Mouse (Mus musculus) intestine, postnatal 0 days (tissue): ENCODE data around the gene Fosl1. TPM values are rescaled to one million over a fixed set of nuclear protein-coding genes. Genes with fewer than 3 reads are reported as not detected.
"Not testable (repeated sequence)": the region's sequence is repeated elsewhere in the genome, so short reads cannot be mapped to it uniquely, and the experiment has no call there.

Experiments used
- ATAC-seq: fragments of 200-750 bp; cut with Nextera tagmentation; 2 replicates; pipeline ENCODE4 v1.8.0; 2017; ENCODE audit warnings: mild to moderate bottlenecking, moderate TSS enrichment, moderate library complexity
- H3K27ac ChIP-seq: fragments of 300-500 bp; sonication (generic); 2 replicates; pipeline ENCODE4 v1.5.1; 2014; ENCODE audit warnings: mild to moderate bottlenecking, low read depth, low read length, moderate library complexity
- H3K27me3 ChIP-seq: fragments of 300-500 bp; sonication (generic); replicated peaks from 2 replicates; pipeline ENCODE4 v1.6.1; 2014; ENCODE audit warnings: low read length, mixed read lengths; ENCODE audit not compliant: control insufficient read depth, insufficient read depth
- H3K36me3 ChIP-seq: fragments of 300-500 bp; sonication (generic); 2 replicates; pipeline ENCODE4 v1.6.1; 2014; ENCODE audit warnings: mild to moderate bottlenecking, moderate library complexity; ENCODE audit not compliant: control insufficient read depth, insufficient read depth
- H3K4me1 ChIP-seq: fragments of 300-500 bp; sonication (generic); replicated peaks from 2 replicates; pipeline ENCODE4 v1.6.1; 2014; ENCODE audit warnings: antibody characterized with exemption, low read length, mixed read lengths; ENCODE audit not compliant: control insufficient read depth, insufficient read depth
- H3K4me2 ChIP-seq: fragments of 300-500 bp; sonication (generic); replicated peaks from 2 replicates; pipeline ENCODE4 v1.6.1; 2014; ENCODE audit warnings: low read depth, mild to moderate bottlenecking, moderate library complexity
- H3K4me3 ChIP-seq: fragments of 300-500 bp; sonication (generic); 2 replicates; pipeline ENCODE4 v1.5.1; 2014; ENCODE audit warnings: low read depth, low read length
- H3K9ac ChIP-seq: fragments of 300-500 bp; sonication (generic); 2 replicates; pipeline ENCODE4 v1.6.1; 2014; ENCODE audit warnings: mild to moderate bottlenecking, low read depth, low read length
- H3K9me3 ChIP-seq: fragments of 300-500 bp; sonication (generic); 2 replicates; pipeline ENCODE4 v1.6.1; 2016; ENCODE audit warnings: mixed run types; ENCODE audit not compliant: control insufficient read depth
- CTCF ChIP-seq: sonication (generic); IDR thresholded peaks from 2 replicates; pipeline ENCODE4 v1.5.1; 2016; ENCODE audit warnings: low read depth, mild to moderate bottlenecking, control low read depth, antibody characterized with exemption, moderate library complexity
- WGBS: fragments of 180-500 bp; shearing (Covaris S2); extraction: QIAGEN DNeasy Blood & Tissue Kit; methylation state at CpG from one replicate; pipeline ENCODE4 v1.1.7; 2014; 5-methylcytosine and 5-hydroxymethylcytosine counted together
- polyA plus RNA-seq: library from polyadenylated mRNA; unstranded; fragments of >200 nt; fragmentation: Nextera tagmentation; extraction: Ambion mirVana; gene quantifications from 2 replicates; pipeline ENCODE4 v1.2.1, GENCODE M21; 2015

Fosl1 gene
- polyA plus RNA-seq, 1 experiment from 2014 or later, result not detected

DNA sequence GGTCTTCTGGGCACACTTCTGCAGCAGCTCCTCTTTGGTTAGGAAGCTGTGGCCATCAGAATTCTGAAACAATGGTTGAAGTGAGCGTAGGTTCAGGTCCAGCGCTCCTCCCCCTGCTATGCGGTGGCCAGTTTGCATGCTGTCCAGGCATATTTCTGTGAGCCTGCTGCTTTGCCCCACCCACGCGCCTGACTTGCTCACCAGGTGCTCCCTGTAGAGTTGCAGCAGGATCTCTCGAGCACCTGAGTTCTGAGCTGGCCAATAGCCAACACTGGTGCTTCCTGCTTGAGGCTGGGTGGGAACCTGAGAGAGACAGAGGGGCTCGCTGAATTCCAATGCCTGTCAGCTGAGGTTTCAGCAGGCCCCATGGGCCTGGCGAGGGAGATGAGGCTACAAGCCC is 38.9 kb downstream of the Fosl1 start:
- Histone ChIP-seq H3K4me1 (no peaks in the 10 kb centered on the region), H3K27ac (no peak overlapping the region), H3K4me2 (no peak overlapping the region), H3K36me3 (peaks cover 43% of the 10 kb centered on the region), H3K9me3 (no peaks in the 10 kb centered on the region), H3K9ac (no peak overlapping the region), H3K27me3 (no peaks in the 10 kb centered on the region), H3K4me3 (no peak overlapping the region)
- WGBS, result 78% methylated on average over 8 of the region's 8 CpGs
- TF ChIP-seq CTCF, result no peak
- ATAC-seq, result no peak

DNA sequence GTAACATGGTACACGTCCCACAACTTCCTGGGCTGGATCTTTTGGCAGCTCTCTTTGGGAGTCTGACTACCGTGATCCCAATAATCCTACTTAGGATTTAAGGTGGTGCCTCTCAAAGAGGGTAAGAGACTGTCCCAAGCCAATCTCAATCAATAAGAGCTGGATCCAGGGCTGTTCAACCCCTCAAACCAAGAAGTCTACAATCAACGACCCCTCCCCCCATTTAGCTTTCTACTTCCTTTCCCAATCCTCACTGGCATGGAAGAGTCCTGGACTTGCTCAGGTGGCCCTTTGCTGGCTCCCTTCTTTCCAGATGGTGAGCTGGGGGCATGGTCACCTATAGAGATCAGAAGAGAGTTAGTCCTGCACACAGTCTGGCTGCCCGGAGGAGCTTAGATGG is 39.4 kb downstream of the Fosl1 start:
- Histone ChIP-seq H3K4me1 (no peaks in the 10 kb centered on the region), H3K4me2 (no peak overlapping the region), H3K9me3 (no peaks in the 10 kb centered on the region), H3K9ac (no peak overlapping the region), H3K27ac (no peak overlapping the region), H3K4me3 (no peak overlapping the region), H3K36me3 (peaks cover 43% of the 10 kb centered on the region), H3K27me3 (no peaks in the 10 kb centered on the region)
- TF ChIP-seq CTCF, result no peak
- no peak for ATAC-seq
- 79% methylated on average over 4 of the region's 4 CpGs for whole genome bisulfite sequencing

DNA sequence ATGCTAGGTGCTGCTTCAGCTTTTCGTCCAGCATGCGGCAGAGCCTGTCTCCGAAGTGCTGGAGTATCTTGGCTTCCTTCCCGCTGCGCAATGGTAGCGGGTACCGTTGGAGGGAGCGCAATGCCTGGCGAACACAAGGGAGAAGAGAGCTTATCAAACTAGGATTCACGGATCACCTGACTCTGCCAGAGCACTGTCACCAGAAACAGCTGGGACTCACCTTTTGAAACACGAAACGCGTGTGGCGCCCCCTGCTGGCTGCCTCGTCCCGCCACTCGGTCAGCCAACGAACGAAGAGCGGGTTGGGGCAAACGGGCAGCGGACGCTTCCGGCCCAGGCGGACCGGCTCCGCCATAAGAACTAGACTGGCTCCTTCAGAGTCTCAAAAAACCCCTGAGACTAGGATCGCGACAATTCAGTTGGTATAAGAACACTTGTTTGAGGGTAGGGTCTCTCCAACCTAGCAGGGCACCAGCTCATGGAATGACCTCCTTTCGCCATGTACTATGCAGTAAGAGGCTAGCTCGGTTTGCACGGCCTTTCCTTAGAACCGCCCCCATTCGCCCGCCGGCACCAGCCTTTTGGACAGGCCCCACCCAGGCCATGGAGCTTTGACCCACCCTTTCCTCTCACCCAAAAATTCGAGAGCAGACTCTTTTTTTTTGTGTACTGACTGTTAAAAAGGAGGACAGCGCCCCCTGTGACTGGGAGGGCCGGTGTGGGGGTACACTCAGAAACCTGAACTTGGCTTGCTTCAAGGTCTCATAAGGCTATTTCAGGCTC is 40.6 kb downstream of the Fosl1 start, which contains the start of gene Mus81:
Gene Mus81, minus strand, starts transcription at position 635 of the 783 bp plus-strand sequence.
- TF ChIP-seq CTCF, result peak; percentile 96
- peak; percentile 53 for ATAC-seq
- Histone ChIP-seq H3K9me3 (no peaks in the 10 kb centered on the region), H3K4me1 (0 out of 2 replicates have a peak, but pooled peaks cover 2% of the 10 kb centered on the region), H3K4me3 (peak within 1 kb of the TSS; percentile 44), H3K27ac (peak within 1 kb of the TSS; percentile 89), H3K27me3 (no peaks in the 10 kb centered on the region), H3K9ac (peak within 1 kb of the TSS; percentile 26; the same call in 1 of the 2 replicates), H3K36me3 (peaks cover 41% of the 10 kb centered on the region), H3K4me2 (peak within 1 kb of the TSS; percentile 80)
- WGBS, result under 1% methylated on average over 39 of the region's 39 CpGs

DNA sequence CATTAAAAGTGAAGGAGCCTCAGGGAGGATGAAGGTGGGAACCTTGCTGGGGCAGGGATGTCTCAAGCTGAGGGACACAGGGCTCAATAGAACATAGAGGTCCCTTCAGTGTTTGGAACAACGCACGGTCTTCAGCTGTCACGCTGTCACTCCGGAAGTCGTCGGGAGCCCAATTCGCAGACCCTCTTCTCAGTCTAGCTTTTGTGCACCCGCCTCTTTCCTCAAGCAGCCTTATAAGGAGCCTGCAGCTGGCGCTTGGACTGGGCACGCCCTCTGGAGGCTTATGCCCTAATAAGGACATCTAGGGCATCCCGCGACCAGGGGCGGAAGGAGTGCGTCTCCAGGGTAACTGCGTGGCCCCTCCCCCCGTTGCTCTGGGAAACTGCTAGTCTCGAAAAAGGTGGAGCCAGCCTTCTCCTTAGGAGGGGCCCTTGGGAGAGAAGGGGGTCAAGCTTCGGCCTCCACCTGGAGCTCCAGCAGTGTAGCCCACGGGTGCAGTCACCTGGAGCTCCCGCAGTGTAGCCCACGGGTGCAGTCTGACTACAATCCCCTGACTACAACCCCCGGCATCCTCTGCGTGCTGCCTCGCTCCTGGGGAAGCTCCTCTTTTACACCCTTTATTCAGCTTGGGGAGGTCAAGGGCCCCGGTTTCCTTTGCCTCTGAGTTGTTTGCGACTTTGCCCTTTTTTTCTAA is 41.7 kb downstream of the Fosl1 start:
- peak; percentile 43 for TF ChIP-seq CTCF
- Histone ChIP-seq H3K27ac (peak overlapping the region; percentile 89), H3K4me3 (peak overlapping the region; percentile 44), H3K9ac (no peak overlapping the region), H3K9me3 (no peaks in the 10 kb centered on the region), H3K27me3 (no peaks in the 10 kb centered on the region), H3K36me3 (peaks cover 39% of the 10 kb centered on the region), H3K4me2 (peak overlapping the region; percentile 80), H3K4me1 (0 out of 2 replicates have a peak, but pooled peaks cover 2% of the 10 kb centered on the region)
- peak; percentile 69 for ATAC-seq
- WGBS, result under 1% methylated on average over 26 of the region's 26 CpGs

DNA sequence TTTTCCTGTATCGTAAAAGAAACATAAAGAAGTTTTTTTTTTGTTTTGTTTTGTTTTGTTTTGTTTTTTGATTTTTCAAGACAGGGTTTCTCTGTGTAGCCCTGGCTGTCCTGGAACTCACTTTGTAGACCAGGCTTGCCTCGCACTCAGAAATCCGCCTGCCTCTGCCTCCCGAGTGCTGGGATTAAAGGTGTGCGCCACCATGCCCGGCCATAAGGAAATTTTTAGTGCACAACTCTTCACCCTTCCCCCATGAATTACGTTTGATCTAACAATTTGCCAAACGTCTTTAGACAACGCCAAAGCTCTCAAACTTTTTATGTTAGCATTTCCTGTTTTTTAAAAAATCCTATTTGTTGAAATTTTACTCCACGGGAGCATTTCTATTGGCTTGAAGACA is 42.4 kb downstream of the Fosl1 start:
- H3K4me3 ChIP-seq, result peak overlapping the region; percentile 93
- not testable (repeated sequence) for ATAC-seq

DNA sequence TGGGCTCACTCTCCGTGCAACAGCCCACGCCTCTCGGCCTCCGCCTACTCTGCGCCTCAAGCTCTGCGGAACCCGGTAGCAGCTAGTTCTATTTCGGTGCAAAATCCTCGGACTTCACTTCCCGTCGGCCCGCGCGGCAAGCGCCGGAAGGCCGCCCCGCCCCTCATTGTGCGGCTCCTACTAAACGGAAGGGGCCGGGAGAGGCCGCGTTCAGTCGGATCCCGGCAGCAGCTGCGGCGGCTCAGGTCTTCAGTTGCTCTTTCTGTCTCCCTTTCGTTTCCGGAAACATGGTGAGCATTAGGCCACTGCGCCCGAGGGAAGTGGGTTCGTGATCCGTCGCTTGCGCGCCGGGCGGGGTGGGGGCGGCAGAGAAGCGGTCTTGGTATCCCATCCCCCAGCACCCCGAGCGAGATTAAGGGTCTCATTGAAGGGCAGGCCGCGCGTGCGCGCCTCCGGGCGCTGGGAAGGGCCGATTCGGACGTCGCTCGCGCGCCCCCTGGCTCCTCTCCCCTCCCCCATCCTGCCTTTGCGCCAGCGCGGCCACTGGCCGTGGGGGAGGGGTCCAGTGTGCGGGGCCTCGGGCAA is 43.1 kb downstream of the Fosl1 start, which contains the start of gene Cfl1:
Gene Cfl1, plus strand, starts transcription at position 143 of the 585 bp plus-strand sequence.
- H3K4me1 ChIP-seq, result 0 out of 2 replicates have a peak, but pooled peaks cover 2% of the 10 kb centered on the region
- H3K27me3 ChIP-seq, result no peaks in the 10 kb centered on the region
- H3K27ac ChIP-seq, result peak within 1 kb of the TSS; percentile 97
- peak; percentile 51 for ATAC-seq
- peak within 1 kb of the TSS; percentile 87 for H3K9ac ChIP-seq
- under 1% methylated on average over 62 of the region's 62 CpGs for WGBS
- peak; percentile 43 for TF ChIP-seq CTCF
- peak within 1 kb of the TSS; percentile 80 for H3K4me2 ChIP-seq
- peaks cover 36% of the 10 kb centered on the region for H3K36me3 ChIP-seq
- H3K9me3 ChIP-seq, result no peaks in the 10 kb centered on the region
- H3K4me3 ChIP-seq, result peak within 1 kb of the TSS; percentile 93

More for the DNA sequence above, 42.4 kb downstream of the Fosl1 start:
- H3K36me3 ChIP-seq, result peaks cover 39% of the 10 kb centered on the region
- peak overlapping the region; percentile 80 for H3K4me2 ChIP-seq
- H3K27me3 ChIP-seq, H3K4me1 ChIP-seq, H3K9me3 ChIP-seq, H3K9ac ChIP-seq: not testable (repeated sequence)
- 39% methylated on average over 10 of the region's 10 CpGs for WGBS
- H3K27ac ChIP-seq, result peak overlapping the region; percentile 89; the same call in 1 of the 2 replicates
